Mouse (Mus musculus): ENCODE measurements at regions not wholly inside any gene's neighbourhood (a gene's known extent, or its start where the extent isn't known, plus 50 kb on each side); places are given as distances from the start of the nearest gene placed in this dataset.

DNA sequence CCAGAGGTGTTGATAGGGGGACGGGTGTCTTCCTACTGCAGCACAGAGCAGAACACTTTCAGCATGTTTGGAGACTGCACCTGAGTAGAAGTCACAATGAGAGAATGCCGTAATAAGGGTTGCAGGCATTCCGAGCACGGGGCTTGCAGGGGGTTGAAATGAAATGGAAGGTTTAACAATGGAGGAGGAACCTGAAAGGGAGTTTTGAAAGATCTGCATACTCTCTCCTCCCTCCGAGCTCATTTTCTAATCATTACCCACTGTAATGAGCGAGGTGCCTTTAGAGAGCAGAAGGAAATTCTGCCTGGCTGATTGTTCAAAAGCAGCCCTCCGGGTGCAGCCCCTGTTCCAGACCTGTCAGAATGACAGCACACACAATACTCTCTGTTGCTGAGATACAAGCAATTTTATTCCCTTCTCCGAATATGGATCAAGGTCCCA, 430.8 kb downstream of the Nsun3 start:
- DNase-seq (ENCODE audit: low spot score) (peak; percentile 55), ATAC-seq (ENCODE audit: low FRiP score) (peak; percentile 88)
- H3K4me1 ChIP-seq (ENCODE audit: insufficient read depth, low read length), result no peaks in the 10 kb centered on the region
- H3K36me3 ChIP-seq (ENCODE audit: insufficient read depth, low read length), result no peaks in the 10 kb centered on the region
- no peak overlapping the region for H3K4me3 ChIP-seq (ENCODE audit: low read depth, low read length)
- H3K27ac ChIP-seq (ENCODE audit: low read depth, low read length), result peak overlapping the region; percentile 34; the same call in 1 of the 2 replicates
- TF ChIP-seq CTCF (IDR thresholded peaks at IDR 0.05), result no peak
- no peaks in the 10 kb centered on the region for H3K27me3 ChIP-seq (ENCODE audit: insufficient read depth, low read length)
- 20% methylated on average over 8 of the region's 8 CpGs for WGBS
- no peak overlapping the region for H3K9ac ChIP-seq (replicated peaks; ENCODE audit: low read length, poor library complexity, severe bottlenecking)
- H3K4me2 ChIP-seq (ENCODE audit: low read depth, low read length, poor library complexity, severe bottlenecking), result peak overlapping the region; percentile 16; the same call in 1 of the 2 replicates
- no peaks in the 10 kb centered on the region for H3K9me3 ChIP-seq (ENCODE audit: low read length)

DNA sequence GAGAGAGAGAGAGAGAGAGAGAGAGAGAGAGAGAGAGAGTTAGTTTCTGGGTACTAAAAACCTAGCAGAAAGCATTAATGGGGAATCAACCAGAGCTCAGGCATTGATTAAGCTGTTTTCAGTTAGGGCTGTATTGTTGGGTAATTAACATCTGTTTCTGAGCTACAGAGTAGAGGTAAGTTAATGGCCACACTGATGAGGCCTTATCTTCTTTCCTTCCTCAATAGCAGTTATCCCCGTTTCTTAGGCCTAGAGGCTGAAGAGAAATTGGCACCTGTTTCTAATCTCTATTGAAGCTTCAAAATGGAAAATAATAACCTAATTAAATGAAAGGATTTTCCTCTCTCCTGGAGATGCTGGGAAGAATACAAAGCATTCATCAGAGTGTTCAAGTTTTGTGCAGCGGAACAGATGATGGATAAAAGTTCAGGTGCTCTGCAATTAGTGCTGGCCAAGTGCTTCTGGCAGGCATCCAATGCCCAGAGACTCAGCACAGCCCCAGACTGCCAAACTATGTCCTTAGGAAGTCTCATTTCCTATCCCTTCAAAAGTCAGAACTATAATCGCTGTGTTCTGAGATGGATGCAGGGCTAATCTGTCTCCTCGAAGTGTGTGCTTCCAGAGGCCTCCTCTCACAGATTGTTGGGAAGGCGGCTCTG, 459.1 kb downstream of the Nsun3 start:
- Histone ChIP-seq H3K9ac (replicated peaks; ENCODE audit: low read length, poor library complexity, severe bottlenecking) (no peak overlapping the region), H3K9me3 (ENCODE audit: low read length) (no peaks in the 10 kb centered on the region), H3K4me2 (ENCODE audit: low read depth, low read length, poor library complexity, severe bottlenecking) (no peak overlapping the region), H3K36me3 (ENCODE audit: insufficient read depth, low read length) (no peaks in the 10 kb centered on the region), H3K27me3 (ENCODE audit: insufficient read depth, low read length) (no peaks in the 10 kb centered on the region), H3K4me1 (ENCODE audit: insufficient read depth, low read length) (no peaks in the 10 kb centered on the region), H3K4me3 (ENCODE audit: low read depth, low read length) (no peak overlapping the region), H3K27ac (ENCODE audit: low read depth, low read length) (no peak overlapping the region)
- TF ChIP-seq CTCF (IDR thresholded peaks at IDR 0.05), result no peak
- DNase-seq (ENCODE audit: low spot score) (peak; percentile 16), ATAC-seq (ENCODE audit: low FRiP score) (no peak)
- 58% methylated on average over 5 of the region's 5 CpGs for WGBS

DNA sequence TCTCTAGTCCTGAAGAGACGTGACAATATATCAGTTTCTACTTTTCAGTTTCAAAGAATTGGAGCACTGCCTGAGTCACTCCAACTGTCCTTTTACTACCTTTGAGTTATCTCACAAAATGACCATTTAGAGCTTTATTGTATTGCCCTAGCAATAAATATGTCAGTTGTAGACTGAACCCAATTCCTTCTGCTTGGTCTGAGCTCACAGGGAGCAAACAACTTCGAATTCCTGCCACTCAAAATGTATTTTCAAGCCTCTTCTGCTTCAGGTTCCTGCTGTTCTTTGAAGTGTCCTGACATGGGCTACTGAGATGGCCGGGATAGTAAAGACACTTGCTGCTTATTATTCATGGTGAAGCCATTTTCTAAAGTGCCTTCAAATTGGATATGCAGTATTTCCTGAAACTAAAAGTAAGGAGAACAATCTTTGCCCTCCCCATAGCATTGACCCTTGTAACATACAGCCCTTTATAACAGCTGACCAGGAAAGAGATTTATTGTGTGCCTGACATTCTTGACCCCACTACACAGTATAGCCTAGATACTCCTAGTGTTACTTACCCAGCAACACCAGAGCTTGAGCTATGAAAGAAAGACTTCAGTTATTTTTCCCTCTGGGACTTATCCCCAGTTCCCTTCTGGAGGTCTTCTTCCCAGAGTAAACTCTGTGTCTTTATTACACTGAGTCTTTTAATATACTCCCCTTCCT, 460.9 kb downstream of the Nsun3 start:
- Histone ChIP-seq H3K4me3 (ENCODE audit: low read depth, low read length) (no peak overlapping the region), H3K27ac (ENCODE audit: low read depth, low read length) (no peak overlapping the region), H3K9ac (replicated peaks; ENCODE audit: low read length, poor library complexity, severe bottlenecking) (no peak overlapping the region), H3K4me2 (ENCODE audit: low read depth, low read length, poor library complexity, severe bottlenecking) (no peak overlapping the region), H3K9me3 (ENCODE audit: low read length) (no peaks in the 10 kb centered on the region), H3K27me3 (ENCODE audit: insufficient read depth, low read length) (no peaks in the 10 kb centered on the region), H3K36me3 (ENCODE audit: insufficient read depth, low read length) (no peaks in the 10 kb centered on the region), H3K4me1 (ENCODE audit: insufficient read depth, low read length) (no peaks in the 10 kb centered on the region)
- no peak for ATAC-seq (ENCODE audit: low FRiP score)
- no peak for TF ChIP-seq CTCF (IDR thresholded peaks at IDR 0.05)
- no peak for DNase-seq (ENCODE audit: low spot score)
- WGBS, result 63% methylated on average over 3 of the region's 3 CpGs

DNA sequence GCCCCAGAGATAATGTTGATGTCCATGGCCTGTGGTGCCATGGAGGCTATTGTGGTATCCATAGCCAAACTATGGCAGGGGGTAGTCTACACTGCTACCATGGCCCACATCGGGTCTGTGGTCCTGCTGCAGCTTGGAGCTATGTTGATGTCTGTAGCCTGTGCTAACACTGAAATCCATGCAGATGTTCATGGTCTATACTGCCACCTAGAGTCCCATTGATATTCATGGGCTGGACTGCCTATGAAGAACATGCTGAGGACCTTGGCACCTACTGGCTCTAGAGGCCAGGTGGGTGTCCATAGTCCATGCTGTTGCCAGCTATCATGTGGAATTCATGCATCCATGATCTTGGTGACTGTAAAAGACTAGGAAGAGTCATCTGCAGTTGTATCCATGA, 463.8 kb downstream of the Nsun3 start:
- DNase-seq (ENCODE audit: low spot score), result no peak
- H3K27ac ChIP-seq (ENCODE audit: low read depth, low read length), result no peak overlapping the region
- WGBS, result 87% methylated on average over 1 of the region's 1 CpGs
- no peaks in the 10 kb centered on the region for H3K9me3 ChIP-seq (ENCODE audit: low read length)
- peak; percentile 22 for TF ChIP-seq CTCF (IDR thresholded peaks at IDR 0.05)
- H3K4me3 ChIP-seq (ENCODE audit: low read depth, low read length), result no peak overlapping the region
- H3K4me2 ChIP-seq (ENCODE audit: low read depth, low read length, poor library complexity, severe bottlenecking), result no peak overlapping the region
- H3K36me3 ChIP-seq (ENCODE audit: insufficient read depth, low read length), result no peaks in the 10 kb centered on the region
- H3K9ac ChIP-seq (replicated peaks; ENCODE audit: low read length, poor library complexity, severe bottlenecking), result no peak overlapping the region
- no peaks in the 10 kb centered on the region for H3K27me3 ChIP-seq (ENCODE audit: insufficient read depth, low read length)
- ATAC-seq (ENCODE audit: low FRiP score), result no peak
- H3K4me1 ChIP-seq (ENCODE audit: insufficient read depth, low read length), result no peaks in the 10 kb centered on the region

DNA sequence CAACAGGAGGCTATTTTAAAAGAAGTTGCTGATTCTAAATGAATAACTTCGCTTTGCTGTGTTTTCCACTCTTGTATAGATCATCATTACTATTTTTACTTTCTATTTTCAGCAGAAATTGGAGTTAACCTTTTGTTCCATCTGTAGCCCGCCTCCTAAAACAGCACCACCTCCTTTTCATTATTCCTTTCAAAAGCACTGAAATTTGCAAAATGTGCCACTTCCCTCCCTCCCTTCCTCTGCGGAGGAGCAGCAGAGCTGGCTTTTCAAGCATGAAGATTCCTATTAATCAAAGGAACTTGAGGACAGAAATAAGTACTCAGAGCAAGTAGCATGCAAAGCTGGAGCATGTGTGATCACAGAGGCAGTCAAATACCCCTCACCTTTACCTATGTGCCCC, 497.7 kb downstream of the Nsun3 start:
- Histone ChIP-seq H3K36me3 (ENCODE audit: insufficient read depth, low read length) (no peaks in the 10 kb centered on the region), H3K4me3 (ENCODE audit: low read depth, low read length) (no peak overlapping the region), H3K4me1 (ENCODE audit: insufficient read depth, low read length) (no peaks in the 10 kb centered on the region), H3K4me2 (ENCODE audit: low read depth, low read length, poor library complexity, severe bottlenecking) (no peak overlapping the region), H3K27ac (ENCODE audit: low read depth, low read length) (no peak overlapping the region), H3K9ac (replicated peaks; ENCODE audit: low read length, poor library complexity, severe bottlenecking) (no peak overlapping the region), H3K9me3 (ENCODE audit: low read length) (no peaks in the 10 kb centered on the region), H3K27me3 (ENCODE audit: insufficient read depth, low read length) (no peaks in the 10 kb centered on the region)
- 59% methylated on average over 3 of the region's 3 CpGs for WGBS
- DNase-seq (ENCODE audit: low spot score) (no peak), ATAC-seq (ENCODE audit: low FRiP score) (no peak)
- no peak for TF ChIP-seq CTCF (IDR thresholded peaks at IDR 0.05)
